Mouse (Mus musculus): Measurements from ENCODE around the gene Cmklr1. TPM values are rescaled to one million over a fixed set of nuclear protein-coding genes. Genes with fewer than 3 reads are reported as not detected.

Gene Cmklr1
- polyA plus RNA-seq (2015; fragmentation: Nextera tagmentation; extraction: Ambion mirVana): 4.4 and 6.5 TPM in 2 replicates

DNA sequence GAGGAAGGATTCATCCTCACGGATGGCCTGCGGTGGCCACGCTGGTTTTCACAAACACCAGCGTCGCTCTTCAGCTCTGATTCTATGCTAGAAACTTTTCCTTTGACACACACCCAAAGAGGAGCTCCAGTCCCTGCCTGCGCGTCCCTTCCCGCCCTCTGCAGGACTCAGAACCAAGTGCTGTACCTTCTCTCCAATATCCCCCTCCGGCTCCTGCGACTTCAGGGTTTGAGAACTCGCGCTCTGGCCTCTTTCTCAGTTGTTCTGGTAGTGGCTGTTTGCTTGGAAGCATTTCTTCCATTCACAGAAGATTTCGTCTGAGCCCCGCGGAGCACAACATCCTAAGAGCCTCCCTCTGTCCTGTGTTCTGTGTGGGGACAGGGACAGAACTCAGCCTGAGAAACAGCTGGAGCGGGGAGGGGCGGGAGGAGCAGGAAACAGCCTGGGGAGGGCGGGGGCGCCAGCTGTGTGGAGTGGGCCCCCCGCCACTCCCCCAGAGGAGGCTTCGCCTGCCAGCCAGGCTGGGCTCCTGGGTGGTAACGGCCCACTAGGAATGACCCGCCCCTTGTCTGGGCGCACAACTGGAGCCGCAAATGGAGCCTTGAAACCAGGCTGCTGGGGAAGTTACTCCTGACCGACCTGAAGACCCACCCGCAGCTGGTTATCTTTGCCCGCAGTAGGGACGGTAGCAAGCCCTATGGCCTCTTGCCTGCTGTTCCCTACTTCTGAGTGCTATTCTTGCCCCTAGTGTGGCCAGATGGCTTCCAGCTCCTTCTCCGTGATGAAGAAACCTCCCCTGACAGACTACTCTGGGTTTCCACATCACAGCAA is at the start of gene Cmklr1:
Cmklr1 (minus strand) TSS at position 392 of the 831 bp plus-strand sequence.
- ATAC-seq (ENCODE audit: low FRiP score, low TSS enrichment): peak; percentile 37; the same call in 1 of the 2 replicates
- H3K36me3 ChIP-seq (ENCODE audit: insufficient read depth, low read length): no peaks in the 10 kb centered on the region
- peaks cover 8% of the 10 kb centered on the region for H3K27me3 ChIP-seq (ENCODE audit: insufficient read depth, low read length)
- H3K4me1 ChIP-seq (ENCODE audit: insufficient read depth, low read length): peaks cover 12% of the 10 kb centered on the region
- 3% methylated on average over 30 of the region's 30 CpGs for WGBS
- no peaks in the 10 kb centered on the region for H3K9me3 ChIP-seq (ENCODE audit: low read length)
- H3K4me3 ChIP-seq (ENCODE audit: low read length): peak within 1 kb of the TSS; percentile 34
- H3K4me2 ChIP-seq (replicated peaks; ENCODE audit: low read depth, low read length): peak within 1 kb of the TSS; percentile 45
- peak within 1 kb of the TSS; percentile 33 for H3K9ac ChIP-seq (replicated peaks; ENCODE audit: low read length)
- 0 out of 2 replicates have a peak within 1 kb of the TSS, but pooled peaks have one; percentile 21 for H3K27ac ChIP-seq (ENCODE audit: low read length)

DNA sequence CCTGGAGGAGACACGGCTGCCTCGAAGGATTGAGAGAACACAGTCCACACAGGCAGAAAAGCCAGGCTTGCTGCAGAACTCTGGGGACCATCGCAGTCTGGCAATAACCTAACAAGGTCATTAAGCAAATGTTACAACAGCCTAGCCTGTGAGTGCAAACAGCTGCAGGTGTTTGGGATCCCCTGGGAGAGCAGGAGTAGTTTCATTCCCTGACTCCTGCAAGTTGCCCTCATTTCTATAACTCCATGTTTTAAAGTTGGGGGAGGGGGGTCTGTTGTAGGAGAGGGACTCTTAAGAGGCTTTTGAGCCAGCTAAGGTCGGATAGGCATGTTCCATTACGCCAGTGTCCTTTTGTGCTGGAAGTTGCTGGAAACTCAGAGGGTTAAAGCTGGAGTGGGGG is 44.2 kb upstream of the Cmklr1 start:
- Histone ChIP-seq H3K9ac (replicated peaks; ENCODE audit: low read length) (no peak overlapping the region), H3K27ac (ENCODE audit: low read length) (no peak overlapping the region), H3K4me1 (ENCODE audit: insufficient read depth, low read length) (0 out of 2 replicates have a peak, but pooled peaks cover 7% of the 10 kb centered on the region), H3K4me2 (replicated peaks; ENCODE audit: low read depth, low read length) (no peak overlapping the region), H3K4me3 (ENCODE audit: low read length) (no peak overlapping the region), H3K36me3 (ENCODE audit: insufficient read depth, low read length) (no peaks in the 10 kb centered on the region), H3K27me3 (ENCODE audit: insufficient read depth, low read length) (no peaks in the 10 kb centered on the region), H3K9me3 (ENCODE audit: low read length) (peaks cover 5% of the 10 kb centered on the region; the same call in 1 of the 2 replicates)
- ATAC-seq (ENCODE audit: low FRiP score, low TSS enrichment): no peak
- 21% methylated on average over 5 of the region's 5 CpGs for WGBS

DNA sequence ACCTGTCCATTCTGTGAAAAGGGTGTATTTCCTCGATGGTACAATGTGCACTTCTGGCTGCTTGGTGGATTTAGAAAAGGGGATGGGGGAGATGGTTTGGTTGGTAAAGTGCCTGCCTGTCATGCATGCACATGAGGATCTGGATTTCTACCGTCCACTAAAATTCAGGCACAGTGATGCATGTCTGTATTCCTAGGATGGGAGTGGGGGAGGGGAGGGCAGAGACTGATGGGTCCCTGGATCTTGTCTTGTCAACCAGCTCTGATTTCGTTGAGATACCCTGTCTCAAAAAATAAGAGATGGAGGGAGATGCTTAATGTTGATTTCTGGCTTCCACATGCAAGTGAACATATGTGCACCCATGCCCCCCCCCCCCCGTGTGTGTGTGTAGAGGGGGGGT is 43.8 kb upstream of the Cmklr1 start:
- H3K27ac ChIP-seq (ENCODE audit: low read length): no peak overlapping the region
- ATAC-seq (ENCODE audit: low FRiP score, low TSS enrichment): no peak

DNA sequence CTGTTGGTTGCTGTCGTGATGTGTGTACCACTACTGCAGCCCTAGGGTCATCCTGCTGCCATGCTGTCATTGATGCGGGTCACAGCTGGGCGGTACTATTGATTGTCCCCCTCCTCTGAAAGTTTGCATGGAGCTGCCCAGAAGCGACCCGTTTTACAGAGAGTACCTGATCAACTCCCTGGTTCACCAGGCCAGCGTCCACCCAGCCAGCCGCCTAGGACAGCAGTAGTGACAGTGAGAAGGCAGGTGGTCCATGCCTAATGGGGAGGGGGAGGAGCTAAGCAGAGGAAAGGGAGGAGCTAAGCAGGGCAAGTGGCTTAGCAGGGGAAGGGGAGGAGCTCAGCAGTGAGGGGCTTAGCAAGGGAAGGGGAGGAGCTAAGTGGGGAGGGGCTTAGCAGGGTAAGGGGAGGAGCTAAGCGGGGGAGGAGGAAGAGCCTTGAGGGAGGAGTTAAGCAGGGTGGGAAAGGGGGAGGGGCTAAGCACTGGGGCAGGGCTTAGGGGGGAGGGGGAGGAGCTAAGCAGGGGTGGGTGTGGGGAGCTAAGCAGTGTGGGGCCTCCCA is 43.0 kb upstream of the Cmklr1 start:
- WGBS: 92% methylated on average over 7 of the region's 8 CpGs
- Histone ChIP-seq H3K9ac (replicated peaks; ENCODE audit: low read length) (no peak overlapping the region), H3K36me3 (ENCODE audit: insufficient read depth, low read length) (no peaks in the 10 kb centered on the region), H3K4me3 (ENCODE audit: low read length) (no peak overlapping the region), H3K4me2 (replicated peaks; ENCODE audit: low read depth, low read length) (no peak overlapping the region), H3K9me3 (ENCODE audit: low read length) (peaks cover 5% of the 10 kb centered on the region; the same call in 1 of the 2 replicates), H3K4me1 (ENCODE audit: insufficient read depth, low read length) (0 out of 2 replicates have a peak, but pooled peaks cover 7% of the 10 kb centered on the region), H3K27me3 (ENCODE audit: insufficient read depth, low read length) (no peaks in the 10 kb centered on the region), H3K27ac (ENCODE audit: low read length) (no peak overlapping the region)
- ATAC-seq (ENCODE audit: low FRiP score, low TSS enrichment): no peak

More for the DNA sequence above, 43.8 kb upstream of the Cmklr1 start:
- H3K9ac ChIP-seq (replicated peaks; ENCODE audit: low read length): no peak overlapping the region
- 0 out of 2 replicates have a peak, but pooled peaks cover 7% of the 10 kb centered on the region for H3K4me1 ChIP-seq (ENCODE audit: insufficient read depth, low read length)
- no peaks in the 10 kb centered on the region for H3K27me3 ChIP-seq (ENCODE audit: insufficient read depth, low read length)
- peaks cover 5% of the 10 kb centered on the region; the same call in 1 of the 2 replicates for H3K9me3 ChIP-seq (ENCODE audit: low read length)
- H3K4me3 ChIP-seq (ENCODE audit: low read length): no peak overlapping the region
- 55% methylated on average over 4 of the region's 4 CpGs for WGBS
- no peak overlapping the region for H3K4me2 ChIP-seq (replicated peaks; ENCODE audit: low read depth, low read length)
- no peaks in the 10 kb centered on the region for H3K36me3 ChIP-seq (ENCODE audit: insufficient read depth, low read length)

DNA sequence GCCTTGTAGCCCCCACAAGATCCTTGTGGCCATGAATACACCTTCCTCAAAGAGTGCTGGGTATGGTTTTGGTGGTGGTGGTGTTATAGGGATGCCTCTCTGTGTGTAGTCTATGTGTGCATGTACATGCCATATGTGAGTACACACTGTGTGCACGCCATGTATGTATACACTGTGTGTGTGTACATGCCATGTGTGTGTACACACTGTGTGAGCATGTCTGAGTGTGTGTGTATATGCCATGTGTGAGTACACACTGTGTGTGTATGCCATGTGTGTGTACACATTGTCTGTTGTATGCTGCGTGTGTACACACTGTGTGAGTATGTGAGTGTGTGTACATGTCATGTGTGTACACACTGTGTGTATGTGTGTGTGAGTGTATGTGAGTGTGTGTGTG is 40.6 kb upstream of the Cmklr1 start:
- Histone ChIP-seq H3K4me1 (ENCODE audit: insufficient read depth, low read length) (0 out of 2 replicates have a peak, but pooled peaks cover 7% of the 10 kb centered on the region), H3K9ac (replicated peaks; ENCODE audit: low read length) (no peak overlapping the region), H3K4me2 (replicated peaks; ENCODE audit: low read depth, low read length) (no peak overlapping the region), H3K27ac (ENCODE audit: low read length) (no peak overlapping the region), H3K36me3 (ENCODE audit: insufficient read depth, low read length) (no peaks in the 10 kb centered on the region), H3K9me3 (ENCODE audit: low read length) (peaks cover 5% of the 10 kb centered on the region; the same call in 1 of the 2 replicates), H3K27me3 (ENCODE audit: insufficient read depth, low read length) (no peaks in the 10 kb centered on the region), H3K4me3 (ENCODE audit: low read length) (no peak overlapping the region)
- 95% methylated on average over 2 of the region's 2 CpGs for WGBS
- peak; percentile 49; the same call in 1 of the 2 replicates for ATAC-seq (ENCODE audit: low FRiP score, low TSS enrichment)

DNA sequence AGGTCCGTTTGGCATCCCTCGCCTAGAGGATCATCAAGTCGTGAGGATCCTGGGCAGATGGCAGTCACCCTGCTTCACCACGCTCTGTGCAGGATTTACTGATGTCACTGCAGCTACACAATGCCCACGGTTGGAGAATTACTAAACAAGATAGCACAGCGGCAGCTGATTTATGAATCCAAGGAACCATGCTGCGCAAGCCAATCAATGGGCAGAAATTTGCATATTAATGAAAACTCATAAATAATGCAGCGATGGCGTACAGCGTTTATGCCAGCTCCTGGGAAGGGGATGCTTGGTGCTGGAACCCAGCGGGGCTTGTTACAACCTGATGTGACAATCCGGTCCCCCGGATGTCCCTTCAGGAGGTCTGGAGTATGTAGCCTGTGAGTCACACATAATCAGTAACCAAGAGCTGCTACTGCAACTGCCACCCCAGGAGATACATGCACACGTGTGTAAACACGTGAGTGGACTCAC is 39.9 kb upstream of the Cmklr1 start:
- ATAC-seq (ENCODE audit: low FRiP score, low TSS enrichment): no peak
- Histone ChIP-seq H3K27ac (ENCODE audit: low read length) (no peak overlapping the region), H3K4me2 (replicated peaks; ENCODE audit: low read depth, low read length) (no peak overlapping the region), H3K9me3 (ENCODE audit: low read length) (peaks cover 5% of the 10 kb centered on the region; the same call in 1 of the 2 replicates), H3K36me3 (ENCODE audit: insufficient read depth, low read length) (no peaks in the 10 kb centered on the region), H3K4me3 (ENCODE audit: low read length) (no peak overlapping the region), H3K9ac (replicated peaks; ENCODE audit: low read length) (no peak overlapping the region), H3K4me1 (ENCODE audit: insufficient read depth, low read length) (0 out of 2 replicates have a peak, but pooled peaks cover 7% of the 10 kb centered on the region), H3K27me3 (ENCODE audit: insufficient read depth, low read length) (no peaks in the 10 kb centered on the region)
- WGBS: 77% methylated on average over 15 of the region's 15 CpGs

DNA sequence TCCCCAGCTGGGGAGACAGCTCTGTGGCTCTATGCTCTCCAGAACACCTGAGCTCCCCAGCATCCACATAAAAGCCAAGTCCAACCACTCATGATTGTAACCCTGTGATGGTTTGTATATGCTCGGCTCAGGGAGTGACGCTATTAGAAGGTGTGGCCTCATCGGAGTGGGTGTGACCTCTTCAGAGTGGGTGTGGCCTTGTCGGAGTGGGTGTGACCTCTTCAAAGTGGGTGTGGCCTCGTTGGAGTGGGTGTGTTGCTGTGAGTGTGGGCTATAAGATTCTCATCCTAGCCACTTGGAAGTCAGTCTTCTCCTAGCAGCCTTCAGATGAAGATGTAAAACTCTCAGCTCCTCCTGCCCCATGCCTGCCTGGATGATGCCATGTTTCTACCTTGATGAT is 37.3 kb upstream of the Cmklr1 start:
- H3K9me3 ChIP-seq (ENCODE audit: low read length): no peaks in the 10 kb centered on the region
- no peaks in the 10 kb centered on the region for H3K36me3 ChIP-seq (ENCODE audit: insufficient read depth, low read length)
- no peak overlapping the region for H3K9ac ChIP-seq (replicated peaks; ENCODE audit: low read length)
- H3K4me1 ChIP-seq (ENCODE audit: insufficient read depth, low read length): no peaks in the 10 kb centered on the region
- no peak overlapping the region for H3K27ac ChIP-seq (ENCODE audit: low read length)
- no peak overlapping the region for H3K4me3 ChIP-seq (ENCODE audit: low read length)
- no peak overlapping the region for H3K4me2 ChIP-seq (replicated peaks; ENCODE audit: low read depth, low read length)
- no peaks in the 10 kb centered on the region for H3K27me3 ChIP-seq (ENCODE audit: insufficient read depth, low read length)
- ATAC-seq (ENCODE audit: low FRiP score, low TSS enrichment): no peak
- WGBS: 83% methylated on average over 5 of the region's 5 CpGs

DNA sequence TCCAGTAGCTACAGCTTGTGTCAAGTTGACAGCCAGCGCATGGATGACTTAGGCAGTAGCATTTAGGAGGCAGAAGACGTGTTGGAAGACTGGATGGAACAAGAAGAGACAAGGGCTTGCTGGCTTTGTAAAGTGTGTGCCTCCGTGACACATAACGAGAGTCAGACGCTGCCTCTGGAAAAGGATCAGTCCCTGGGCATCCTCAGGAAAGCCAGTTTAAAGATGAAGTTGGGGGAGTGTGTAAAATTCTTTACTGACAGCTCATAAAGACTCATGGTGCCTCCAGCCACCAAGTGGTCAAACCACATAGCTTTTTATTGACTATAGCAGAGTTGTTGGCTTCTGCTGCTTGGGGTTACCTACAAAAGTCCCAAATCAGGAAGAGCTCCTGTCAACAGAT is 35.2 kb upstream of the Cmklr1 start:
- WGBS: 69% methylated on average over 5 of the region's 5 CpGs
- H3K4me2 ChIP-seq (replicated peaks; ENCODE audit: low read depth, low read length): no peak overlapping the region

DNA sequence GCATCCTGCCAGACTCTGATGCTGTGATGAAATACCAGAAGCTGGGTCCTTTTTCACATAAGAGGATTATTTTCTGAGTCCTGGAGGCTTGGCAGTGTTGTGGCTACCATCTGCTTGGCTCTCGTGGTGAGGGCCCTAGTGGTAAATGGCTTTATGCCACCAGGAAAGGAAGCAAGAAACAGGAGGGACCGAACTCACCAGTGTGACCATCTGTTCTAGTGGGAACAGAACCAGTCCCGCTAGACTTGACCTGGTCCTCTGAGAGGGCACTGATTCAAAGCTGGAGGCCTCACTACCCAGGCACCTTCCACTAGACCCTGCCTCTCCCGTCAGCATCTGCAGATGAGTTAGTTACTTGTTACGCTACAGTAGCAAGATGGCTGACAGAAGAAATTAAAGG is 33.0 kb upstream of the Cmklr1 start:
- no peaks in the 10 kb centered on the region for H3K36me3 ChIP-seq (ENCODE audit: insufficient read depth, low read length)
- no peaks in the 10 kb centered on the region for H3K27me3 ChIP-seq (ENCODE audit: insufficient read depth, low read length)
- H3K4me2 ChIP-seq (replicated peaks; ENCODE audit: low read depth, low read length): no peak overlapping the region
- no peak overlapping the region for H3K4me3 ChIP-seq (ENCODE audit: low read length)
- no peak overlapping the region for H3K27ac ChIP-seq (ENCODE audit: low read length)
- H3K4me1 ChIP-seq (ENCODE audit: insufficient read depth, low read length): no peaks in the 10 kb centered on the region
- 69% methylated on average over 5 of the region's 5 CpGs for WGBS
- ATAC-seq (ENCODE audit: low FRiP score, low TSS enrichment): no peak
- no peak overlapping the region for H3K9ac ChIP-seq (replicated peaks; ENCODE audit: low read length)
- 0 out of 2 replicates have a peak, but pooled peaks cover 3% of the 10 kb centered on the region for H3K9me3 ChIP-seq (ENCODE audit: low read length)

More for the DNA sequence above, 35.2 kb upstream of the Cmklr1 start:
- H3K4me1 ChIP-seq (ENCODE audit: insufficient read depth, low read length): no peaks in the 10 kb centered on the region
- H3K4me3 ChIP-seq (ENCODE audit: low read length): no peak overlapping the region
- H3K9me3 ChIP-seq (ENCODE audit: low read length): no peaks in the 10 kb centered on the region
- no peak for ATAC-seq (ENCODE audit: low FRiP score, low TSS enrichment)
- no peak overlapping the region for H3K9ac ChIP-seq (replicated peaks; ENCODE audit: low read length)
- no peaks in the 10 kb centered on the region for H3K36me3 ChIP-seq (ENCODE audit: insufficient read depth, low read length)
- no peak overlapping the region for H3K27ac ChIP-seq (ENCODE audit: low read length)
- H3K27me3 ChIP-seq (ENCODE audit: insufficient read depth, low read length): no peaks in the 10 kb centered on the region

Data from kidney, embryonic 16.5 days (tissue).